Mouse (Mus musculus) forebrain, embryonic 13.5 days (tissue): ENCODE data around the gene Hoga1. TPM values are rescaled to one million over a fixed set of nuclear protein-coding genes. Genes with fewer than 3 reads are reported as not detected.

Experiments used
- ATAC-seq: fragments of 200-750 bp; cut with Nextera tagmentation; 2 replicates; pipeline ENCODE4 v1.8.0; 2017
- H3K27ac ChIP-seq: fragments of 300-500 bp; sonication (generic); 2 replicates; pipeline ENCODE4 v1.5.1; 2015; ENCODE audit warnings: inconsistent platforms, mild to moderate bottlenecking, moderate library complexity
- H3K27me3 ChIP-seq: fragments of 300-500 bp; sonication (generic); 2 replicates; pipeline ENCODE4 v1.6.1; 2015; ENCODE audit warnings: mild to moderate bottlenecking, inconsistent platforms
- H3K36me3 ChIP-seq: fragments of 300-500 bp; sonication (generic); 2 replicates; pipeline ENCODE4 v1.6.1; 2015; ENCODE audit warnings: mild to moderate bottlenecking, inconsistent platforms; ENCODE audit not compliant: poor library complexity, severe bottlenecking
- H3K4me1 ChIP-seq: fragments of 300-500 bp; sonication (generic); 2 replicates; pipeline ENCODE4 v1.6.1; 2015; ENCODE audit warnings: inconsistent platforms
- H3K4me2 ChIP-seq: fragments of 300-500 bp; sonication (generic); 2 replicates; pipeline ENCODE4 v1.6.1; 2015; ENCODE audit warnings: inconsistent platforms, mild to moderate bottlenecking, moderate library complexity
- H3K4me3 ChIP-seq: fragments of 300-500 bp; sonication (generic); 2 replicates; pipeline ENCODE4 v1.5.1; 2015; ENCODE audit warnings: mild to moderate bottlenecking, inconsistent platforms
- H3K9ac ChIP-seq: fragments of 300-500 bp; sonication (generic); 2 replicates; pipeline ENCODE4 v1.6.1; 2015; ENCODE audit warnings: mild to moderate bottlenecking, inconsistent platforms
- H3K9me3 ChIP-seq: fragments of 300-500 bp; sonication (generic); replicated peaks from 2 replicates; pipeline ENCODE4 v1.6.1; 2016; ENCODE audit warnings: inconsistent platforms
- WGBS: fragments of 180-500 bp; shearing (Covaris S2); methylation state at CpG from one replicate; pipeline ENCODE4 v1.1.7; 2015; 5-methylcytosine and 5-hydroxymethylcytosine counted together
- polyA plus RNA-seq: library from polyadenylated mRNA; unstranded; fragments of >200 nt; fragmentation: Nextera tagmentation; extraction: Ambion mirVana; gene quantifications from 2 replicates; pipeline ENCODE4 v1.2.1, GENCODE M21; 2015

Gene Hoga1
- polyA plus RNA-seq, result 0.79 and 1.1 TPM in 2 replicates

DNA sequence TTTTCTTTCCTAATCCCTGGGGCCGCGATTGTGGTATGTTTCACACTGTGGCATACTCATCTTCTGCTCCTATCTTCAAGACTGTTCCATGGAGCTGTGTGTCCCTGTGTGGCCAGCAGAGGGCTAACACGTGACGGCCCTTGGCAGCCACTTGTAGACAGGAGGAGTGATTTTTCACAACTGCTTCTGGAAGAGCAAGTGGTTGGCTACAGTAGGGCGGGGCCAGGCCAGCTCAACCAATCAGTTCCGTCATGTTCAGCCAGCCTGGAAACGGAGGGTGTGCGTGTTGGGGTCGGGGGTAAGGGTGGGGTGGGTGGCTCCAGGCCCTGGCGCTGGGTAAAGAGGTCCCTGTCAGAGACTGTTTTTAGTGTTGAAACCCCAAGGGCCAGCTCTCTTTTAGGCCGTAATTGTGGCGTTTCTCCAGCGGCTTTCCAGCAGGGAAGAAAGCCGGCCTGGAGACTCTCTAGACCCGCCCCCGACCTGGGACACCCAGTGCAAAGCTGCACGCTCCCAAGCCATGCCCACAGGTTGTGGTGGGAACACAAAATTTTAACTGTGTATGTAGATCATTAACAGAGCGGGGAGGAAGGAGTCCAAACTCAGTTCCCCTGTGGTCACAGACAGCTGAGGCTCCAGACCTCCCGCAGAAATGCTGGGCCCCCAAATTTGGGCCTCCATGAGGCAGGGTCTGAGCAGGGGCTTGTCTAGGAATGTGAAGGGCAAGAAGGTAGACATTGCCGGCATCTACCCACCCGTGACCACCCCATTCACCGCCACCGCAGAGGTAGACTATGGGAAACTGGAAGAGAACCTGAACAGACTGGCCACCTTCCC, at the start of gene Hoga1:
Gene Hoga1 (plus strand): TSS at position 342 of the 834 bp plus-strand sequence.
- peak; percentile 86 for ATAC-seq
- Histone ChIP-seq H3K36me3 (no peaks in the 10 kb centered on the region), H3K9me3 (no peaks in the 10 kb centered on the region), H3K27me3 (no peaks in the 10 kb centered on the region), H3K9ac (peak within 1 kb of the TSS; percentile 47), H3K4me3 (peak within 1 kb of the TSS; percentile 22), H3K4me2 (peak within 1 kb of the TSS; percentile 54), H3K4me1 (peaks cover 4% of the 10 kb centered on the region; the same call in 1 of the 2 replicates), H3K27ac (no peak within 1 kb of the TSS)
- 28% methylated on average over 23 of the region's 23 CpGs for WGBS

GRCm38 (mm10) chr19:41997090-41997489, 48.3 kb upstream of the Hoga1 start:
- H3K4me3 ChIP-seq, result no peak overlapping the region
- H3K27me3 ChIP-seq, result no peaks in the 10 kb centered on the region
- H3K4me1 ChIP-seq, result peaks cover 13% of the 10 kb centered on the region
- no peaks in the 10 kb centered on the region for H3K9me3 ChIP-seq
- no peak overlapping the region for H3K27ac ChIP-seq
- no peak overlapping the region for H3K9ac ChIP-seq
- ATAC-seq, result no peak
- 92% methylated on average over 10 of the region's 10 CpGs for WGBS
- H3K36me3 ChIP-seq, result no peaks in the 10 kb centered on the region
- no peak overlapping the region for H3K4me2 ChIP-seq

- 90% methylated on average over 9 of the region's 9 CpGs for WGBS
- ATAC-seq, result no peak
Measured at GRCm38 (mm10) chr19:41998770-41999548, 46.5 kb upstream of the Hoga1 start.

GRCm38 (mm10) chr19:41999688-42000283, 45.6 kb upstream of the Hoga1 start:
- H3K36me3 ChIP-seq, result no peaks in the 10 kb centered on the region
- H3K4me3 ChIP-seq, result no peak overlapping the region
- H3K4me1 ChIP-seq, result no peaks in the 10 kb centered on the region
- H3K9me3 ChIP-seq, result no peaks in the 10 kb centered on the region
- no peak overlapping the region for H3K4me2 ChIP-seq
- H3K9ac ChIP-seq, result no peak overlapping the region
- no peaks in the 10 kb centered on the region for H3K27me3 ChIP-seq
- ATAC-seq, result no peak
- H3K27ac ChIP-seq, result no peak overlapping the region
- 90% methylated on average over 4 of the region's 4 CpGs for WGBS

More at GRCm38 (mm10) chr19:41998770-41999548, 46.5 kb upstream of the Hoga1 start:
- Histone ChIP-seq H3K9me3 (no peaks in the 10 kb centered on the region), H3K4me2 (no peak overlapping the region), H3K9ac (no peak overlapping the region), H3K27ac (no peak overlapping the region), H3K4me1 (no peaks in the 10 kb centered on the region), H3K36me3 (no peaks in the 10 kb centered on the region), H3K27me3 (no peaks in the 10 kb centered on the region), H3K4me3 (no peak overlapping the region)

DNA sequence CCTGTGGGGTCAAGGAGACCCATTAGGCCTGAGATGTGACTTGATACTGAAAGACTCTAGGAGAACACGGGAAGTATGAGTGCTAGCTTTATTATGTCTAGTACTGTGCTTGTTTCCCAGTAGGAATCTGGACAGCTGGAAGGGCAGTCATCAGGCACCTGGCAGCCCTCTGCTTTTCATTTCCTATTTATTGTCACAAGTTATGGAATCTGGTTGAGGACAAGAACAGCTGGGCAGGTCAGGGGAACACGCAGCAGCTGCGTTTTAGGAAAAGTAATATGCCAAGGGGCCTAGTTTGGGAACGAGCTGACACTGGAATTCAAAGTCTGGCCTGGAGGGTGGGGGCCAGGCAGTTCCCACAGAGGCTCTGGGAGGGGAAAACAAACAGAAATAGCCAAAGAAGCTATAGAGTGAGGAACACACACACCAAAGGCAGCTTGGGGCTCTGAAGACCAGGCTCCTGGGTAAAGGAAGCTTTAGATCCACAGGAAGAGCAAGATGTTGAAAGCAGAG, 44.9 kb upstream of the Hoga1 start:
- no peak overlapping the region for H3K9ac ChIP-seq
- no peaks in the 10 kb centered on the region for H3K36me3 ChIP-seq
- no peak overlapping the region for H3K4me3 ChIP-seq
- no peak for ATAC-seq
- H3K4me2 ChIP-seq, result no peak overlapping the region
- H3K27me3 ChIP-seq, result no peaks in the 10 kb centered on the region
- WGBS, result 79% methylated on average over 4 of the region's 4 CpGs
- no peaks in the 10 kb centered on the region for H3K9me3 ChIP-seq
- H3K4me1 ChIP-seq, result no peaks in the 10 kb centered on the region
- H3K27ac ChIP-seq, result no peak overlapping the region

DNA sequence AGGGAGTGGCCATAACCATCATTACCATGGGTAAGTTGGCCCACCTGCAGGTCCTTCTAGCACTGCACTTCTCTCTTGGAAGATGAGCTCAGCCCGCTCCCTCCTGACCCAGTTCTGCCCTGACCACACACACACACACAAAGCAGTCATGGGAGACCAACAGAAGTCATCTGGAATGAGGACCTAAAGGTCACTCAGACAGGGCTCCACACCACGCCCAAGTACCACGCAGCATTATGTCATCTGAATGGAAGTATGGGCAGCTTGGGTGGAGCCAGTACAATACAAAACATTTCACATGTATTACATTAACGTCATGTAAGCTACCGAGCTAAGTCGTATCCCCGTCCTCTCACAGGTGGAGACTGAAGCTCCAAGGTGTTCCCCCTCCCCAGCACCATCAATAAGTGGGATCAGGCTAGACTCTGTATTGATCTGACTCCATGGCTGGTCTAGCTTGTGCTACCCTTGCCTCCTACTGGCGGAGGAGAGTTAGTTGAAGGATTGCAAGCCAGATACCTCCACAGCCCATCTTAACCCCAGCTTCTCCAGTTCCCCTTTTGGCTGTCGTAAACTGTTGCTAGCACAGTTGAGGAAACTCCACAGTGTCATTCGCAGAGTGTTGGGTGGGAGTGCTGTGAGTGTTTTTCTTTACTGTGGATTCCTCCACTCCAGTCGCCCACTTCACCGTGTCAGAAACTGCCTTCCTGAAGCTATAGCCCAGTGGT, 44.0 kb upstream of the Hoga1 start:
- Histone ChIP-seq H3K4me3 (no peak overlapping the region), H3K4me1 (no peaks in the 10 kb centered on the region), H3K36me3 (no peaks in the 10 kb centered on the region), H3K27me3 (no peaks in the 10 kb centered on the region), H3K9ac (no peak overlapping the region), H3K4me2 (no peak overlapping the region), H3K27ac (no peak overlapping the region), H3K9me3 (no peaks in the 10 kb centered on the region)
- 94% methylated on average over 12 of the region's 12 CpGs for WGBS
- no peak for ATAC-seq

DNA sequence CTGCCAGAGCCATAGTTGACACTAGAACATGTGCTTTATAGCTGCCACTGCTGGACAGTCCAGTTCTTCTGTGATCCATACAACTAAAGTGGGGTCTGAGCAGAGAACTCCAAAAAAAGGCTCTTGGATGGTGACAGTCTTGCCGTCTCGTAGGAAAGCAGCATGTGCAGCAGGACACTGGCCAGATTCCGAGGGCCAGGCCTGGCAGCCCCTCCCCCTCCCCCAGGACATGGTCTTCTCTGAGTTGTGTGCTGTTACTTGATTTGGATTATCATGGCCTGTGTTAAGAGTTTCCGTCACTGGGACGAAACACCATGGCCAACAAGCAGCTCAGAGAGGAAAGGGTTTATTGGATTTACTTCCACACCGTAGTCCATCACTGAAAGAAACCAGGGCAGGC, 41.2 kb upstream of the Hoga1 start:
- Histone ChIP-seq H3K27ac (no peak overlapping the region), H3K36me3 (no peaks in the 10 kb centered on the region), H3K4me1 (no peaks in the 10 kb centered on the region), H3K4me3 (no peak overlapping the region), H3K27me3 (no peaks in the 10 kb centered on the region), H3K9me3 (no peaks in the 10 kb centered on the region), H3K9ac (no peak overlapping the region), H3K4me2 (no peak overlapping the region)
- ATAC-seq, result no peak
- WGBS, result 82% methylated on average over 6 of the region's 6 CpGs

DNA sequence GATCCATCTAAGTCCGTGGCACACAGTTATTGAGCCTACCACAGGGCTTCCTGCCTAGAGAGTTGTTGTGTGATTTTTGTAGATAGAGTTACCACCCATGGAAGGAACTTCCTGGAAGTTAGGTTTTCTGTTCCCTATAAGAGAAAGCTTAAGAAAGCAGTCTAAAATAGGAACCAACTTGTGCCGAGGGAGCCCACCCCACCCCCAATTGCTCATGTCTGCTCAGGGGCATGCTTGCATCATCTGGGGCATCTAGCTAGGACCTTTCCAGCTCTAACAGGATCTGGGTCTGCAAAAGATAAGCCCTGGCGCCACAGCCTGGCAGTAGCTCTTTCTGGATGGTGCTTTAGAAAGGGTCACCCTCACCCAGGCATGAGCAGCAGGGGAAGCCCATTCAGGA, 39.8 kb upstream of the Hoga1 start:
- Histone ChIP-seq H3K4me2 (no peak overlapping the region), H3K9me3 (no peaks in the 10 kb centered on the region), H3K9ac (no peak overlapping the region), H3K4me3 (no peak overlapping the region), H3K4me1 (no peaks in the 10 kb centered on the region), H3K36me3 (no peaks in the 10 kb centered on the region), H3K27ac (no peak overlapping the region), H3K27me3 (no peaks in the 10 kb centered on the region)
- ATAC-seq, result no peak
- 86% methylated on average over 3 of the region's 3 CpGs for WGBS

DNA sequence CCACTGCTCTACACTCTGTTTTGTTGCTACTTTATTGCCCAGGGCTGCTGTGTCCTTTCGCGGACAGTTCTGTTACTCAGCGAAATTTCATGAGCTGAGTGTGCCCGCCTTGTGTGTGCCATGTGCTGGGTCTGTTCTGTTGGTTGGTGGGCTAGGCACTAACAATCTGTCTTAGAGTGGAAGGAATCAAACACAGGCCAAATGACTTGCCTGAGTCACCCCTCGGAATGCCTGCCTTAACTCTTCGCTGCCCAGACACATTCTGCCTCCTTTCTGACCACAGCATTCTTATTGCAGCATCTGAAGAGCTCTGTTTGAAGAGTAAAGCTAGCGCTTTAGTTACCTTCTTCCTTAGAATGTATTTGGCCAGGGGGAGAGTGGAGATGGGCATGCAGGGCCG, 38.8 kb upstream of the Hoga1 start:
- Histone ChIP-seq H3K9ac (no peak overlapping the region), H3K9me3 (no peaks in the 10 kb centered on the region), H3K36me3 (no peaks in the 10 kb centered on the region), H3K4me1 (no peaks in the 10 kb centered on the region), H3K27ac (no peak overlapping the region), H3K27me3 (no peaks in the 10 kb centered on the region), H3K4me3 (no peak overlapping the region), H3K4me2 (no peak overlapping the region)
- WGBS, result 71% methylated on average over 8 of the region's 8 CpGs
- no peak for ATAC-seq

DNA sequence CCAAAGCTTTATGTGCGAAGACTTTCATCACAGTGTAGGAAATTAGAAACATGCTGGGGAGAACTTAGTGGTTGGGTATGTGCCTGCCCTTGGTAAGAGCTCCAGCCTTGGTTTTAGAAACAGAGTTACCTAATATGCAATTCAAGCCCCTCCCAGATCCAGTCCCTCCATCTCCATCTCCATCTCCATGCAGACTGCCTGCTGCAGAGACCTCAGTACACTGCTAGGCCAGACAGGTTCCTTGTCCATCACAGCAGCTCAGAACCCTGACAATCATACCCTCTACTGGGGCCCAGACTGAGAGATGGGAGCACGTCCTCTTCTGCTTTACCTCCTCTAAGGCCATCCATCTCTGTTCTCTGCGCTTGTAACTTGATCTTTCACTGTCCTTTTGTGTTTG, 36.8 kb upstream of the Hoga1 start:
- H3K4me2 ChIP-seq, result no peak overlapping the region
- WGBS, result 72% methylated on average over 3 of the region's 3 CpGs

GRCm38 (mm10) chr19:42009067-42009466, 36.3 kb upstream of the Hoga1 start:
- Histone ChIP-seq H3K9me3 (no peaks in the 10 kb centered on the region), H3K27me3 (no peaks in the 10 kb centered on the region), H3K9ac (no peak overlapping the region), H3K36me3 (no peaks in the 10 kb centered on the region), H3K4me1 (no peaks in the 10 kb centered on the region), H3K4me3 (no peak overlapping the region), H3K4me2 (no peak overlapping the region), H3K27ac (no peak overlapping the region)
- ATAC-seq, result no peak
- 77% methylated on average over 7 of the region's 7 CpGs for WGBS

More for the DNA sequence above, 36.8 kb upstream of the Hoga1 start:
- H3K36me3 ChIP-seq, result no peaks in the 10 kb centered on the region
- ATAC-seq, result no peak
- no peak overlapping the region for H3K9ac ChIP-seq
- H3K4me1 ChIP-seq, result no peaks in the 10 kb centered on the region
- H3K9me3 ChIP-seq, result no peaks in the 10 kb centered on the region
- no peaks in the 10 kb centered on the region for H3K27me3 ChIP-seq
- H3K4me3 ChIP-seq, result no peak overlapping the region
- no peak overlapping the region for H3K27ac ChIP-seq
